ENCODE assay signal across 7 mouse cellular contexts in genomic region chr6:102170913-102171312, GRCm38 (mm10).
DNase-seq lines count a peak whose midpoint lies in the region; ATAC-seq and TF ChIP-seq lines count a peak whose summit lies in the region.

No protein-coding gene starts in this region.

- H3K4me1 ChIP-seq in hindbrain, embryonic 11.5 days (replicated peaks; ENCODE audit: control insufficient read depth, insufficient read depth, low read length) = no peaks in the 10 kb centered on the region
- H3K4me1 ChIP-seq in hindbrain, embryonic 10.5 days (replicated peaks) = no peaks in the 10 kb centered on the region
- H3K4me1 ChIP-seq in testis, adult 2 months (ENCODE audit: control insufficient read depth, insufficient read depth, low read length) = no peaks in the 10 kb centered on the region
- no peaks in the 10 kb centered on the region for H3K4me1 ChIP-seq in cortical plate, adult 2 months (ENCODE audit: control insufficient read depth, insufficient read depth, low read length)

- H3K27ac ChIP-seq in hindbrain, embryonic 11.5 days (ENCODE audit: low read depth, low read length) = no peak overlapping the region
- no peak overlapping the region for H3K27ac ChIP-seq in hindbrain, embryonic 10.5 days
- H3K27ac ChIP-seq in testis, adult 2 months (ENCODE audit: control insufficient read depth, insufficient read depth, low read depth, low read length) = no peak overlapping the region
- no peak overlapping the region for H3K27ac ChIP-seq in cortical plate, adult 2 months (ENCODE audit: insufficient read depth, low read length)

- 47% methylated on average over 6 of the region's 6 CpGs for WGBS in hindbrain, embryonic 11.5 days
- WGBS in hindbrain, embryonic 10.5 days = 43% methylated on average over 6 of the region's 6 CpGs

- no peaks in the 10 kb centered on the region for H3K9me3 ChIP-seq in hindbrain, embryonic 11.5 days (ENCODE audit: control insufficient read depth, low read length)
- no peaks in the 10 kb centered on the region; the same call in 1 of the 2 replicates for H3K9me3 ChIP-seq in hindbrain, embryonic 10.5 days

- H3K4me2 ChIP-seq in hindbrain, embryonic 11.5 days (replicated peaks; ENCODE audit: low read depth, low read length) = no peak overlapping the region

- H3K27me3 ChIP-seq in hindbrain, embryonic 11.5 days (ENCODE audit: control insufficient read depth, insufficient read depth, low read length) = no peaks in the 10 kb centered on the region
- H3K27me3 ChIP-seq in hindbrain, embryonic 10.5 days (ENCODE audit: insufficient read depth, poor library complexity, severe bottlenecking) = no peaks in the 10 kb centered on the region
- no peaks in the 10 kb centered on the region for H3K27me3 ChIP-seq in testis, adult 2 months (ENCODE audit: control insufficient read depth, insufficient read depth, low read length)

- no peak for TF ChIP-seq POLR2A in testis, adult 2 months (IDR thresholded peaks at IDR 0.05; ENCODE audit: control insufficient read depth, low read depth, low read length)
- TF ChIP-seq POLR2A in cortical plate, adult 2 months (IDR thresholded peaks at IDR 0.05; ENCODE audit: extremely low read depth, insufficient read depth, low read length) = no peak

- no peak overlapping the region for H3K4me3 ChIP-seq in hindbrain, embryonic 11.5 days (ENCODE audit: low read depth, low read length)
- H3K4me3 ChIP-seq in hindbrain, embryonic 10.5 days = no peak overlapping the region
- H3K4me3 ChIP-seq in testis, adult 2 months (ENCODE audit: control insufficient read depth, low read depth, low read length) = no peak overlapping the region
- H3K4me3 ChIP-seq in cortical plate, adult 2 months (ENCODE audit: insufficient read depth, low read length) = no peak overlapping the region

- no peaks in the 10 kb centered on the region for H3K36me3 ChIP-seq in hindbrain, embryonic 11.5 days (ENCODE audit: control insufficient read depth, insufficient read depth, low read length)
- no peaks in the 10 kb centered on the region for H3K36me3 ChIP-seq in hindbrain, embryonic 10.5 days
- no peaks in the 10 kb centered on the region for H3K36me3 ChIP-seq in testis, adult 2 months (ENCODE audit: control insufficient read depth, insufficient read depth, low read length)

- no peak overlapping the region for H3K9ac ChIP-seq in hindbrain, embryonic 11.5 days (ENCODE audit: low read depth, low read length)

- peak; percentile 47; the same call in 1 of the 2 replicates for TF ChIP-seq CTCF in testis, adult 2 months (IDR thresholded peaks at IDR 0.05; ENCODE audit: control insufficient read depth, insufficient read depth, insufficient replicate concordance, low read depth, low read length)
- TF ChIP-seq CTCF in cortical plate, adult 2 months (IDR thresholded peaks at IDR 0.05; ENCODE audit: extremely low read depth, insufficient read depth, low read length) = peak; percentile 57

- peak; percentile 45; the same call in 1 of the 2 replicates for ATAC-seq in hindbrain, embryonic 11.5 days (ENCODE audit: low FRiP score)

- DNase-seq in hindbrain, embryonic 11.5 days (ENCODE audit: low spot score) = peak; percentile 64
- DNase-seq in hindbrain, embryonic 10.5 days (ENCODE audit: low spot score) = no peak
- DNase-seq in testis, postnatal 10 days (ENCODE audit: low spot score) = no peak
- DNase-seq in retina, postnatal 7 days (ENCODE audit: low read depth, low spot score) = peak; percentile 14
- no peak for DNase-seq in layer of hippocampus, postnatal 10 days (ENCODE audit: low spot score in 2 of 2)

Comparison
In these comparisons a context has a peak if more than half of its experiments do, and no peak if none do; other contexts are left out.
1. DNase-seq: peak in hindbrain, embryonic 11.5 days (single experiment) and retina, postnatal 7 days (single experiment); none in hindbrain, embryonic 10.5 days (single experiment), testis, postnatal 10 days (single experiment) and layer of hippocampus, postnatal 10 days (0 of 2).